ENCODE assay signal across 8 mouse cellular contexts in the genomic region with DNA sequence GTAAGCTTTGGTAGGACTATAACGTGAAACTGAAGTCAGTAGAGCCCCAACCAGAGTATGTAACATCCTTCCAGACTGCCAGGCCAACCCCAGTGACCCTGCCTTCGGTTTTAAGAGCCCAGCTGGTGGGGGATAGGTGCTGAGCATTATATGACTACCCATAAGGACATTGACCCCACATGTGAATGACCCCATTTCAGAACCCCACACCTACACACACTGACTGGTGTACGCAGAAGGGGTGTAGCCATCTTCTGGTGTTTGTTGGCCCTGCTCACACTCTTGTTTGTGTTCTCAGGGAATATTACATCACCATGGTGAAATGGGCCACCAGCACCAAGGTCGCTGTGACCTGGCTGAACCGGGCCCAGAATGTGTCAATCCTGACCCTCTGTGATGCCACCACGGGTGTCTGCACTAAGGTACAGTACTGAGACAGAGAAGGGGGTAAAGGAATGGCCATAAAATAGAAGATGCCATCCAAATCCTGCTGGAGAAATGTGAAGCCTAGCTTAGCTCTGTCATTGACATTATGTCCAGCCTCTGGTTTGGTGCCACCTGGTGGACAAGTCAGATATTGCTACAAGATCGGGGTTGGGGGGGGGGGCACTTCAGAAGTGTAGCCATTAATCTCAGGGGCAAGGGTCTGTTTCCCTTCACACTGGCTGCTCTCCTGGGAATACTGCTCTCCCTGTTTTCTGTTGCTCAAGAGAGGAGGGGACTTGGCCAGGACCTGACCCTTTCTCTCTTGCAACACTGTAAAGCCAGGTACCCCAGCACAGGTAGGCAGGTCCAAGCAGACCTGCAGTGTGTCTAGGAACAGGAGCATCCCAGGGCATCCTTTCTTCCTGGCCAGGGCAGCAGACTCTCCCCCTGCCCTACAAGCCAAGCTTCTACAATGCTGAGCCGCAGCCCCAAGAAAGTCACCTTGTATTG.
DNase-seq lines count a peak whose midpoint lies in the region; TF ChIP-seq lines count a peak whose summit lies in the region.

No protein-coding gene starts in this region.

- no peak overlapping the region for H3K27ac ChIP-seq in left cerebral cortex, adult 2 months

- H3K4me3 ChIP-seq in left cerebral cortex, adult 2 months: no peak overlapping the region

- intact Hi-C loops in left cerebral cortex, adult 2 months (cut with DNase I): loop anchor here (2.0 to 5.0 kb wide), 2 partner anchors 577 to 605 kb away; no protein-coding TSS in a partner anchor
- intact Hi-C loops in left cerebral cortex, postnatal 36 days (cut with DNase I): loop anchor here (10.0 kb wide), 1 partner anchor 597 kb away; no protein-coding TSS in a partner anchor

- peak; percentile 63 for TF ChIP-seq CTCF in left cerebral cortex, adult 2 months (IDR thresholded peaks at IDR 0.05)

- peak in 1 of 2 experiments; percentile 38 for DNase-seq in left cerebral cortex, adult 2 months (ENCODE audit: extremely low spot score in 1 of 2, low spot score in 2 of 2)
- DNase-seq in left cerebral cortex, postnatal 36 days (ENCODE audit: low spot score in 2 of 2): no peak
- peak; percentile 28 for DNase-seq in R1 (ENCODE audit: low read depth, low spot score)
- peak; percentile 26 for DNase-seq in cerebellum, adult 9-11 months
- DNase-seq in hindlimb bud, embryonic 11.5 days (ENCODE audit: extremely low spot score, low read depth, low spot score): peak; percentile 10
- peak; percentile 15 for DNase-seq in lung, postnatal 36 days
- DNase-seq in testis, postnatal 10 days (ENCODE audit: low spot score): peak; percentile 60
- no peak for DNase-seq in layer of hippocampus, adult 9-11 months

Comparison
In these comparisons a context has a peak if more than half of its experiments do, and no peak if none do; other contexts are left out.
1. DNase-seq: peak in R1 (single experiment), cerebellum, adult 9-11 months (single experiment), hindlimb bud, embryonic 11.5 days (single experiment), lung, postnatal 36 days (single experiment) and testis, postnatal 10 days (single experiment); none in left cerebral cortex, postnatal 36 days (0 of 2) and layer of hippocampus, adult 9-11 months (single experiment).